ENCODE assay signal across 28 mouse cellular contexts in the genomic region with DNA sequence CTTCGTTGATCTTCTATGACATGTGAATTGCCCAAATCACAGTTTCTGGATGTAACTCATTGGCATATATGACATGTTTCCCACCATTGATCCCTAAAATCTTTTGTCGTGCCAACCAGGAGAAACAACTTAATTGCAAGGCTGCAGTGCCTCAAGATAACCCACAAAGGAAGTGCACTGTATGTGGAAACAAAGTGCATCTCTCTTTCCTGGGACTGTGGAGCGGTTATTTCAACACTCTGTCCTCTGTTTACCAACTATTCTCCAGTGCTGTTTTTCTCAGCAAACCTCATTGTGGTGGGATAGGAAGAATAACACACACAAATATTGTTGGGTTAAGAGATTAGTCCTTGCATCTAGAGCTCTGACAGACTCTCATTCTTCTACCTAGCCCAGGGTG.
DNase-seq lines count a peak whose midpoint lies in the region; ATAC-seq and TF ChIP-seq lines count a peak whose summit lies in the region.
"Had no signal": no experiment of that assay in that cellular context is flagged by ENCODE, and none has a peak within 500 bp of the region (broad histone marks: within the 10 kb centered on the region; RNA-seq: fewer than 3 reads in every experiment).

No protein-coding gene starts in this region.

- H3K27me3 ChIP-seq in midbrain, embryonic 11.5 days (ENCODE audit: control insufficient read depth, insufficient read depth, low read length) = no peaks in the 10 kb centered on the region
- no peaks in the 10 kb centered on the region for H3K27me3 ChIP-seq in midbrain, postnatal 0 days (ENCODE audit: insufficient read depth, low read length)
- H3K27me3 ChIP-seq: CH12.LX; embryonic facial prominence, embryonic 13.5 days; embryonic facial prominence, embryonic 15.5 days; Patski had no signal

- TF ChIP-seq CTCF in midbrain, postnatal 0 days (IDR thresholded peaks at IDR 0.05) = no peak

- no peak overlapping the region for H3K9ac ChIP-seq in midbrain, embryonic 11.5 days (ENCODE audit: low read length)
- no peak overlapping the region for H3K9ac ChIP-seq in midbrain, postnatal 0 days (replicated peaks; ENCODE audit: low read length, poor library complexity, severe bottlenecking)
- H3K9ac ChIP-seq: embryonic facial prominence, embryonic 13.5 days; embryonic facial prominence, embryonic 15.5 days; forebrain, embryonic 12.5 days had no signal

- ATAC-seq in midbrain, embryonic 11.5 days (ENCODE audit: low FRiP score) = no peak
- no peak for ATAC-seq in midbrain, postnatal 0 days (ENCODE audit: low FRiP score)
- peak; percentile 58 for ATAC-seq in megakaryocyte, adult 5-6 weeks (ENCODE audit: poor library complexity, severe bottlenecking)
- ATAC-seq: activated CD4-positive, CD25-positive, alpha-beta regulatory T cell, adult 4 months; CD4-positive, CD25-positive, alpha-beta regulatory T cell, adult 4 months; forebrain, embryonic 14.5 days; Patski had no signal

- no peaks in the 10 kb centered on the region for H3K36me3 ChIP-seq in midbrain, embryonic 11.5 days (ENCODE audit: control insufficient read depth, insufficient read depth, low read length)
- no peaks in the 10 kb centered on the region for H3K36me3 ChIP-seq in midbrain, postnatal 0 days (ENCODE audit: insufficient read depth, low read length)
- H3K36me3 ChIP-seq: embryonic facial prominence, embryonic 13.5 days; embryonic facial prominence, embryonic 15.5 days; forebrain, embryonic 10.5 days; forebrain, embryonic 12.5 days; G1E had no signal

- WGBS in midbrain, embryonic 11.5 days = 90% methylated on average over 3 of the region's 3 CpGs
- WGBS in midbrain, postnatal 0 days = 94% methylated on average over 3 of the region's 3 CpGs

- intact Hi-C loops in heart, postnatal 36 days (cut with DNase I) = no loop called here

- peak; percentile 10 for DNase-seq in heart, adult 11 months
- no peak for DNase-seq in heart, postnatal 36 days
- peak; percentile 8 for DNase-seq in midbrain, embryonic 11.5 days (ENCODE audit: low spot score, missing footprints)
- no peak for DNase-seq in midbrain, postnatal 0 days (ENCODE audit: low spot score)
- no peak for DNase-seq in thymus, postnatal 0 days (ENCODE audit: low spot score)
- no peak for DNase-seq in testis, postnatal 10 days (ENCODE audit: low spot score)
- DNase-seq: adrenal gland, adult 8-10 months; adrenal gland, postnatal 14 days; adrenal gland, postnatal 36 days; B cell, adult 2 months; cerebellum, adult 11-12 months; cerebellum, adult 2 months; cerebellum, adult 9-10 months; cerebellum, postnatal 10 days; cerebellum, postnatal 25 days; embryo, embryonic 11 days had no signal

- H3K27ac ChIP-seq in midbrain, embryonic 11.5 days (ENCODE audit: low read depth, low read length) = no peak overlapping the region
- H3K27ac ChIP-seq in midbrain, postnatal 0 days (ENCODE audit: low read depth, low read length) = no peak overlapping the region
- H3K27ac ChIP-seq: embryonic facial prominence, embryonic 13.5 days; embryonic facial prominence, embryonic 15.5 days; forebrain, embryonic 10.5 days; forebrain, embryonic 12.5 days had no signal

- no peak overlapping the region for H3K4me3 ChIP-seq in midbrain, embryonic 11.5 days (ENCODE audit: low read depth, low read length)
- no peak overlapping the region for H3K4me3 ChIP-seq in midbrain, postnatal 0 days (ENCODE audit: low read depth, low read length)
- H3K4me3 ChIP-seq: embryonic facial prominence, embryonic 13.5 days; embryonic facial prominence, embryonic 15.5 days; erythroblast, embryonic 14.5 days; forebrain, embryonic 10.5 days; forebrain, embryonic 12.5 days had no signal

- peaks cover 7% of the 10 kb centered on the region for H3K4me1 ChIP-seq in midbrain, embryonic 11.5 days (ENCODE audit: control insufficient read depth, insufficient read depth, low read length)
- H3K4me1 ChIP-seq in midbrain, postnatal 0 days (ENCODE audit: insufficient read depth, low read length) = 0 out of 2 replicates have a peak, but pooled peaks cover 4% of the 10 kb centered on the region
- H3K4me1 ChIP-seq: embryonic facial prominence, embryonic 15.5 days had no signal

- H3K9me3 ChIP-seq in midbrain, embryonic 11.5 days (ENCODE audit: control insufficient read depth, low read length) = no peaks in the 10 kb centered on the region
- no peaks in the 10 kb centered on the region for H3K9me3 ChIP-seq in midbrain, postnatal 0 days (ENCODE audit: low read length)
- H3K9me3 ChIP-seq: embryonic facial prominence, embryonic 13.5 days; embryonic facial prominence, embryonic 15.5 days; forebrain, embryonic 10.5 days; forebrain, embryonic 12.5 days; G1E had no signal

- H3K4me2 ChIP-seq in midbrain, embryonic 11.5 days = no peak overlapping the region
- no peak overlapping the region for H3K4me2 ChIP-seq in midbrain, postnatal 0 days (ENCODE audit: low read depth, low read length, poor library complexity, severe bottlenecking)
- H3K4me2 ChIP-seq: embryonic facial prominence, embryonic 13.5 days; embryonic facial prominence, embryonic 15.5 days; forebrain, embryonic 12.5 days had no signal

Comparison
In these comparisons a context has a peak if more than half of its experiments do, and no peak if none do; other contexts are left out.
1. DNase-seq: peak in heart, adult 11 months (single experiment) and midbrain, embryonic 11.5 days (single experiment); none in heart, postnatal 36 days (0 of 2), midbrain, postnatal 0 days (single experiment), thymus, postnatal 0 days (single experiment) and testis, postnatal 10 days (single experiment).